Mouse (Mus musculus) kidney, adult 2 months (tissue): ENCODE measurements around the gene Bpnt1.

Source experiments
- CTCF ChIP-seq: fragments of 200-500 bp; conservative IDR thresholded peaks from 2 replicates; pipeline ENCODE4 v1.5.1; 2011; ENCODE audit warnings: low read depth, mild to moderate bottlenecking, control low read depth, low read length, moderate library complexity, mixed read lengths; ENCODE audit not compliant: insufficient read depth, insufficient read length
- POLR2A ChIP-seq: fragments of 200-500 bp; IDR thresholded peaks from one replicate; pipeline ENCODE4 v1.6.1; 2011; ENCODE audit warnings: low read depth, low read length, control low read depth

DNA sequence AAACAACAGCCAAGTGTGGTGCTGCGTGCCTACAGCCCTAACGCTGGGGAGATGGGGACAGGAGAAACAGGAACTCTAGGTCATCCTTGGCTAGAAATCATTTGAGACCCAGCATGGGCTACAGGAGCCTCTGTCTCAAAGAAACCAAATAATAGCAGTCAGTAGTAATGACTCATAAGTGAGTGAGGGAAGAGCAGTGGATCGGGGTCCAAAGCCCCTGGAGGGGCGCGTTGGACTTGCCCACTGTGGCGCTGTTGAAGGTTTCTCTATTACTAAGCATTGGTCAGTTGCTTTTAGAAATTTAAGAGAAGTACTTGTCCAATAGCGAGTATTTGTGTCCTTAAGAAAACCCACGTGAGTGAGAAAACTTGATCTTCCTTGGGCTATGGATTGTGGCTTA, 21.4 kb downstream of the Bpnt1 start:
- no peak for TF ChIP-seq CTCF
- no peak for TF ChIP-seq POLR2A
